Mouse (Mus musculus): ENCODE measurements around the gene Rpl36-ps4.
"Not testable (repeated sequence)": the region's sequence is repeated elsewhere in the genome, so short reads cannot be mapped to it uniquely, and the experiment has no call there.

The Rpl36-ps4 gene

DNA sequence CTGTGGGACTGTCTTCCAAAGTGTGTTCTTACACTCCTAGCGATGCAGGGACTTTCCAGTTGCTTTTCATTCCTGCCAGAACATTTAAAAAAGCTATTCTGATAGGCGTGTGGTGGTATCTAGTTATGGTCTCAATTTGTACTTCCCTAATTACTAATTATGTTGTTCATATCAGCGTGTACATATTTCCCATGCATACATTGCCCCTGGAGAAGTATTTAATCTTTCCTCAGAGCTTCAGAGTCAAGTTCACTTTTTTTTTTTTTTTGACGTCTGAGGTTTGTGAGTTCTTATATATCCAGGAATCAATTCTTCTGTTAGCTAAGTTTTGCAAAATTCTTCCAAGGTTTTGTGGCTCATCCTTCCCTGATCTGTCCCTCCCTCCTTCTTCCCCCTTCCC is 15.4 kb downstream of the Rpl36-ps4 start:
- DNase-seq (ENCODE audit: low spot score in 2 of 2) = no peak

DNA sequence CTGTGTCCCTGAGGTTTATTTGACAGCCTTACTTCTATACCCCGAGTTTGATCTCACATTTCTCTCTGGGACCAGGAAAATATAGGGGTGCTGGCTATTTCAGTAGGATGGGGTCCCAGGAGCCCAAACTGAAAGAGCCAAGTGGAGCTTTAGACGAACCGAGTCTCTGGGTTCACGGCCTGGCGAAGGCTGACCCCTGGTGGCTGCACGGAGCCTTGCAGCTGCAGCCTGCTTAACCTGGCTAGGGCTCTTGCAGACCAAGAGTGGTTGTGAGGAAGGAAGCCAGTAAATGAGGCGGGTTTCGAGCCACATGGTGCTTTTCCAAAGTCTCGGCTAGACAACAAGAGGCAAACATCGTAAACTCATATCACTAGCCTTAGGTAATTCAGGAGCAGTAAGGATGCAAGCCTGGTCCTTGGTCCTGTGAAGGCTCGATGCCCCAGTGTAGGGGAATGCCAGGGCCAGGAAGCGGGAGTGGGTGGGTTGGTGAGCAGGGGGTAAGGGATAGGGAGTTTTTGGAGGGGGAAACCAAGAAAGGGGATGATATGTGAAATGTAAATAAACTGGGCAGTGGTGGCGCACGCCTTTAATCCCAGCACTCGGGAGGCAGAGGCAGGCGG is 28.3 kb downstream of the Rpl36-ps4 start:
- peak; percentile 61 to 82 for DNase-seq (ENCODE audit: low spot score in 2 of 2)

DNA sequence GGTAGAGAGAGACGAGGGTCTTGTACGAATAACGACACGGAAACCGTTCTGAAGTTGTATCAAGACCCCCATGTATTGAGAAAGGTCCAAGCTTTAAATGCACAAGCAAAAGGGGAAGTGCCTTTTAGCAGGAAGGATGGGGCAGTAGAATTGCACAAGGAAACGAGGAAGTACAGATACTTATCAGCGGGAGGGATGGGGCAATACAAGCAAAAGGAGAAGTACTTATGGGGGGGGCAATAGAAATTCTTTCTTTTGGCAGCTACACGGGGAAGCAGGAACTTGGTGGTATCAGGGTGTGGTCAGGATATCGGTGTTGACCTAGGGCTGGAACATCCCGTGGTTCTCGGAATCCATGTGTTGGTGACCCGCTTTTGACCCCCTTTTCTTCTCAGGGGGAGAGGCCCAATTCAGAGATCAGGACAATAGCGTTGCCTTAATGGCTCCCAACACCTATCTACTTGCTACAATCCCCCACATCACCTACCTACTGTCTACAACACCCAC is 33.9 kb downstream of the Rpl36-ps4 start:
- DNase-seq (ENCODE audit: low spot score in 2 of 2) = not testable (repeated sequence)

DNA sequence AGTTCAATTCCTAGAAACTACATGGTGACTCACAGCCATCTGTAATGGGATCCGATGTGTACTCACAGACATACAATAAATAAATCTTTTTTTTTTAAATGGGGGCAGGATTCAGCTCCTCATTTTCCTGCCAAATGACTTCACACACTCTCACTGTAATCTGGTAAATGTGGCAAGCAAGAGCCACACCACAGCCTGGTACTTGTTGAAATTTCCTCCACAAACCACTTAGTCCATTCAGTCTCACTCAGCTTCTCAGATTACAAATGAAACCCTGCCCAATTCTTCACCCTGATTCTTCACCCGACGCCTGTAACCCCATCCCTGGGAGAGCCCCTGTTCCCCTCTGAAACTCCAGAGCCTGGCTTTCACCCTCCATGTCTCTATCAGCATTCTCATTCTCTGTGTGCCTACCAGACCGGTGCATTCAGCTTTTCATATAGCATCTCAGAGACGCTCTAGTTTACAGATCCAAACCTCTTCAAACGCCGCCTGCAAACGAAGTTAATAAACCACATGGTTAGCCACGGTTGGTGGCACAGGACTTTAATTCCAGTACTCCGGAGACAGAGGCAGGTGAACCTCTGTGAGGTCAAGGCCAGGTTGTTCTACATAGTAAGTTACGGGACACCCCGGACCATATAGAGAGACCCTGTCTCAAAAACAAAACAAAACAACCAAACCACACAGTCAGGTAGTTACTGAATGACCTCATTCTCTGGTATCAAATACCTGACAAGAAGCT is 36.5 kb downstream of the Rpl36-ps4 start:
- DNase-seq (ENCODE audit: low spot score in 2 of 2) = no peak

DNA sequence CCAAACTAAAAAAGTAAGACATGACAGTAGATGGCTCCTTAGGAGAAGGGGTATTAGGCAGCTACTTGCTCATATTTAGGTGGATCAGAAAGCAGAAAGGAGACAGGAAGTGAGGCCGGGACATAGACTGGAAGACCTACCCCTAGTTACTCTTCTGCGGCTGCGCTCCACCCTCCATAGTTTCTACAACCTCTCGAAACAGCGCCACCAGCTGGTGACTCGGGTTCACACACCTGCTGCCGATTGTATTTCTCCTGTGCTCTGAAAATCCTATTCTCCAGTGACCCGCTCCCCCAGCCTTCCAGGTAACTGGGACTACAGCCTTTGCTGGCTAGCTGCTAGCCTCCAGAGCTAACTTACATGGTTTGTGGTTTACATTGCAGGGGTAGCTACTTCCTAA is 37.5 kb downstream of the Rpl36-ps4 start:
- no peak for DNase-seq (ENCODE audit: low spot score in 2 of 2)

DNA sequence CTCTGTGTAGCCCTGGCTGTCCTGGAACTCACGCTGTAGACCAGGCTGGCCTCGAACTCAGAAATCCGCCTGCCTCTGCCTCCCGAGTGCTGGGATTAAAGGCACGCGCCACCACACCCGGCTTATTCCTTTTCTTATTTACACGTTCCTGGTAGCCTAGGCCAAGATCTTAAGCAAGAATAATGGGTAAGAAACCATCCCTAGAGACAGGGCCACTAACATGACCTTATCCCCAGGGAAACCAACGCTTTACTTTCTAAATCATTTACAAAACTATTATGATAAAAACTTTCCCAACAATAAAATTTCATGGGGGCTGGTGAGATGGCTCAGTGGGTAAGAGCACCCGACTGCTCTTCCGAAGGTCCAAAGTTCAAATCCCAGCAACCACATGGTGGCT is 38.6 kb downstream of the Rpl36-ps4 start:
- not testable (repeated sequence) for DNase-seq (ENCODE audit: low spot score in 2 of 2)

DNA sequence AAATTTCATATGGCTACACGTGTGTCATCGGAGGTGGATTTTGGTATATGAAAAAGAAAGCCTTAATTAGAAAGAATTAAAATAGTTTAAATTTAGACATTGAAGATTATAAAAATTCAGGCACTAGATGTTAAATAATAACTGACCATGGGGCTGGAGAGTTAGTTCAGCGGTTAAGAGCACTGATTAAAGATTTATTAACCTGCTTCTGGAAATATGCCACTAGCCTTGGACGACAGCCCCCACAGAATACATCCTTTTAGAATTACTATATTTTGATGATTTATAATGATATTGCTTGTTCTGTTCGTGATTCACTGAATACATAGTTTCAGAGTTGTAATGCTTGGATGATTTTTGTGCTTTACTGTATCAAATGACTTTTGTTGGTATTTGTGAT is 39.2 kb downstream of the Rpl36-ps4 start:
- not testable (repeated sequence) for DNase-seq (ENCODE audit: low spot score in 2 of 2)

DNA sequence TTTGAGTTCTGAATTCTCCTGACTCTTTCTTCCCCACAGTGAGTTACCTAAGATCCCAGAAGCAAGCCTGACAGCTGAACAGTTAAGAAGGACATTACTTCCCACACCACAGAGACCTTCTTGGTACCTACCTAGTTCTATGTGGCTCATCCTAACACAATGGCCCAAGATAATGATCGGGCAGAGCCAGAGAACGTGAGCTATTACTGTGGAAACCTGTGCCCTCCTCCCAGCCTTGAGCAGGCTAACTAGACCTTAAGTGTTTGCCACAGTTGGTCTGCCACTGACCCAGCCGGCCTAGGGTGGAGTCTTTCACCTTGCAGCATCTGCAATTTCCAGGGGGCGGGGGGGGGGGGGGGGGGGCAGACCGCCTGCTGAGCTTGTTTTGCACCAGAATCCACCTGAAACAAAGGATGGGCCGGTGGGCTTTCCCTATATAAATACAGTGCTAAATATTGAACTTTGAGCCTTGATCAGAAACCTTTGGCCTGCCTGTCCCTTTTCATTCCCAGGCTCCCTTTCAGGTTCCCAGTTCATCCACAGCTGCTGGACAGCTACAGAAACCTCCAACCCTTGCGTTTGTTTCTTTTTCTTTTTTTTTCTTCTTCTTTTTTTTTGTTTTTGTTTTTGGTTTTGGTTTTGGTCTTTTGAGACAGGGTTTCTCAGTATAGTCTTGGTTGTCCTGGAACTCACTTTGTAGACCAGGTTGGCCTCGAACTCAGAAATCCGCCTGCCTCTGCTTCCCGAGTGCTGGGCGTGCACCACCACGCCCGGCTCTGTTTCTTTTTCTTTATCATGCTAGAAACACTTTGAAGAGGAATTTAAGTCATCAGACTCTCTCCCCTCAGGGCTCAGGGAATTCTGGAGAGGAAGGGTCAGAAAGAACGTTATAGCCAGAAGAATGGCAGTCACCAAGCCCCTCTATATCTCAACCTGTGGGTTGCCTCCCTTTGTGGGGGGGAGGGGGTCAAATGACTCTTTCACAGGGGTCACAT is 42.6 kb downstream of the Rpl36-ps4 start:
- DNase-seq (ENCODE audit: low spot score in 2 of 2) = no peak

DNA sequence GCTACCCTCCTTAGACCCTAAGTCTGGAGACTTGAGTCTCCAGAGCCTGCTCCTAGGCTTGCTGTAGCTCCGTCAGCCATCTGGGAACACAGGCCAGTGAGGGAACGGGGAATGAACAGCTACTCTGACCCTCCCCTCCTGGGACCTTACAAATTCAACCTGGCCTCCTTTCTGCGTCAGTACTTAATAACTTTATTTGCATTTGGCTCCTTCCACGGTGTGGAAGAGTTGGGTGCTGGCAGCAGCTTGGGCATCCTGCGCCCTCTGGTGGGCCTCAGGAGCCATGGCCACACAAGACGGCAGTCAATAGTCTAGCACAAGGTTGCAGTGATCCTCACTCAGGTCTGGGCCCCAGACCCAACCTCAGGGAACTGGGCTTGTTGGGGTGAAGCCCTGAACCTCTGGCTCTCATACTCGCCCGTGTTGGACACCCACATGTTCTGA is 47.7 kb downstream of the Rpl36-ps4 start:
- DNase-seq (ENCODE audit: low spot score in 2 of 2) = not testable (repeated sequence)
